Comparison of ENCODE assay signal across 8 mouse cellular contexts in the genomic region with DNA sequence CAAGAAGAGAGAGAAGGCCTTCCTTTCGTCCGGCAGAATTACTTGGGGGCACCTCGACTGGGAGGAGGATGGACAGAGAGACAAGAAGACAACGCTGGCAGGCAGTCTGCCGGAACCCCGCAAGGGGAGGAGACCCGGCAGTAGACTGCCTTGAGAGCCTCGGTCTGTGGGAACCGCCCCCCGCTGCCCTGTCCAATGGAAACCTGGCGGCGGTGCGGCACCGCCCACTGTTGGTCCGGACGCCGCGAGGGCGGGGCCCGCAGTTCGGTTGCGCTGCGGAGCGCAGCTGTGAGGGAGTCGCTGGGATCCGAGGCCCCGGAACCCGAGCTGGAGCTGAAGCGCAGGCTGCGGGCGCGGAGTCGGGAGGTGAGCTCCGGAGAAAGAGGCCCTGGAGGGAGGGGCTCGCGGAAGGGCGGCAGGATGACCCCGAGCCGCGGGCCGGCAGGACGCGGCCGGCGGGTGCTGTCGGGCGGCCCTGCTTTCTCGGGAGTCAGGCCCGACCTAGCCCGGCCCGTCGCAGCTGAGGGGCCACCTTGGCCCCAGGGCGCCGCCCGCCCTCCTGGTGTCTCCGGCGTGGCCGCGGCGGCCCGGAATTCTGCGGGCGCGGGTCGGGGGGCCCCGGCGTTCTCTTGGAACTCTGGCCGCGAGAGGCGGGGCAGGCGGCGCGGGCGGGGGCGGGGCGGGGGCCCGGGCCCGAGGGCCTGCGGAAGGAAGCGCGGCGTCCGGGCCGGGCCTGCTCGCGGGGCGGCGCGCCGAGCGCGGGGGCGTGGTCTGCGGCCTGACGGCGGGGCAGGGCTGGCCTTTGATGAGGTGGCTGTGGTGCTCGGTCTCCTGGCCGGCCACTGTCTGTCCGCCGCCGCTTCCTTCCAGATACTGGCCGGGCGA. TPM values are rescaled to one million over a fixed set of nuclear protein-coding genes. Genes with fewer than 3 reads are reported as not detected.
DNase-seq lines count a peak whose midpoint lies in the region; ATAC-seq and TF ChIP-seq lines count a peak whose summit lies in the region.

A gene (plus strand): TSS at position 228 of the 885 bp plus-strand sequence.
A gene (minus strand): TSS at position 596 of the 885 bp plus-strand sequence.

- peak within 1 kb of the TSS; percentile 94 for H3K4me3 ChIP-seq in embryonic facial prominence, embryonic 12.5 days
- peak within 1 kb of the TSS; percentile 97 for H3K4me3 ChIP-seq in kidney, adult 2 months (ENCODE audit: insufficient read depth, low read depth, low read length)
- H3K4me3 ChIP-seq in limb, embryonic 12.5 days (replicated peaks): peak within 1 kb of the TSS; percentile 95
- peak within 1 kb of the TSS; percentile 95 for H3K4me3 ChIP-seq in midbrain, embryonic 14.5 days (replicated peaks; ENCODE audit: low read depth, low read length)

- TF ChIP-seq POLR2A in kidney, adult 2 months (IDR thresholded peaks at IDR 0.05; ENCODE audit: low read depth, low read length): peak; percentile 69

- H3K27ac ChIP-seq in embryonic facial prominence, embryonic 12.5 days: peak within 1 kb of the TSS; percentile 98
- H3K27ac ChIP-seq in kidney, adult 2 months (ENCODE audit: insufficient read depth, low read depth, low read length): peak within 1 kb of the TSS; percentile 94
- peak within 1 kb of the TSS; percentile 97 for H3K27ac ChIP-seq in limb, embryonic 12.5 days
- peak within 1 kb of the TSS; percentile 96 for H3K27ac ChIP-seq in midbrain, embryonic 14.5 days (replicated peaks; ENCODE audit: low read depth, low read length)

- H3K36me3 ChIP-seq in embryonic facial prominence, embryonic 12.5 days: peaks cover 24% of the 10 kb centered on the region
- peaks cover 4% of the 10 kb centered on the region; the same call in 1 of the 2 replicates for H3K36me3 ChIP-seq in kidney, adult 2 months (ENCODE audit: control insufficient read depth, insufficient read depth, low read length)
- H3K36me3 ChIP-seq in limb, embryonic 12.5 days: peaks cover 23% of the 10 kb centered on the region
- peaks cover 23% of the 10 kb centered on the region for H3K36me3 ChIP-seq in midbrain, embryonic 14.5 days (ENCODE audit: control insufficient read depth, insufficient read depth, low read length)

- DNase-seq in 3T3-L1 (ENCODE audit: low read depth, low spot score): peak; percentile 96
- DNase-seq in adrenal gland, postnatal 36 days: peak; percentile 98 to 99
- peak; percentile 95 to 98 for DNase-seq in heart, adult 18-20 months
- peak; percentile 98 for DNase-seq in kidney, adult 2 months
- peak; percentile 98 for DNase-seq in midbrain, embryonic 14.5 days
- DNase-seq in spleen, adult 12 weeks (ENCODE audit: low spot score): peak; percentile 89

- WGBS in embryonic facial prominence, embryonic 12.5 days: under 1% methylated on average over 75 of the region's 103 CpGs
- WGBS in kidney, adult 2 months: under 1% methylated on average over 103 of the region's 103 CpGs
- WGBS in limb, embryonic 12.5 days: under 1% methylated on average over 101 of the region's 103 CpGs
- WGBS in midbrain, embryonic 14.5 days: under 1% methylated on average over 99 of the region's 103 CpGs

- peaks cover 6% of the 10 kb centered on the region for H3K4me1 ChIP-seq in embryonic facial prominence, embryonic 12.5 days
- peaks cover 7% of the 10 kb centered on the region; the same call in 1 of the 2 replicates for H3K4me1 ChIP-seq in kidney, adult 2 months (ENCODE audit: control insufficient read depth, insufficient read depth, low read length)
- peaks cover 11% of the 10 kb centered on the region for H3K4me1 ChIP-seq in limb, embryonic 12.5 days (replicated peaks)
- peaks cover 7% of the 10 kb centered on the region for H3K4me1 ChIP-seq in midbrain, embryonic 14.5 days (ENCODE audit: control insufficient read depth, insufficient read depth, low read length)

- H3K4me2 ChIP-seq in embryonic facial prominence, embryonic 12.5 days (replicated peaks): peak within 1 kb of the TSS; percentile 52
- H3K4me2 ChIP-seq in limb, embryonic 12.5 days: peak within 1 kb of the TSS; percentile 90
- peak within 1 kb of the TSS; percentile 60 for H3K4me2 ChIP-seq in midbrain, embryonic 14.5 days (ENCODE audit: low read length)

- no peaks in the 10 kb centered on the region for H3K27me3 ChIP-seq in embryonic facial prominence, embryonic 12.5 days
- H3K27me3 ChIP-seq in kidney, adult 2 months (replicated peaks; ENCODE audit: control insufficient read depth, insufficient read depth, low read length): no peaks in the 10 kb centered on the region
- H3K27me3 ChIP-seq in limb, embryonic 12.5 days: no peaks in the 10 kb centered on the region
- no peaks in the 10 kb centered on the region for H3K27me3 ChIP-seq in midbrain, embryonic 14.5 days (ENCODE audit: control insufficient read depth, insufficient read depth, low read length)

- TF ChIP-seq CTCF in kidney, adult 2 months (conservative IDR thresholded peaks at IDR 0.05; ENCODE audit: insufficient read depth, insufficient read length, low read depth, low read length): no peak

- H3K9ac ChIP-seq in embryonic facial prominence, embryonic 12.5 days: peak within 1 kb of the TSS; percentile 94
- H3K9ac ChIP-seq in limb, embryonic 12.5 days (replicated peaks): peak within 1 kb of the TSS; percentile 96
- peak within 1 kb of the TSS; percentile 93 for H3K9ac ChIP-seq in midbrain, embryonic 14.5 days (replicated peaks; ENCODE audit: low read length)

- peaks cover 2% of the 10 kb centered on the region; the same call in 1 of the 2 replicates for H3K9me3 ChIP-seq in embryonic facial prominence, embryonic 12.5 days
- H3K9me3 ChIP-seq in limb, embryonic 12.5 days: peaks cover 5% of the 10 kb centered on the region; the same call in 1 of the 2 replicates
- no peaks in the 10 kb centered on the region for H3K9me3 ChIP-seq in midbrain, embryonic 14.5 days (ENCODE audit: control insufficient read depth, low read length)

- ATAC-seq in embryonic facial prominence, embryonic 12.5 days (ENCODE audit: insufficient number of reproducible peaks, insufficient read depth, low FRiP score, low TSS enrichment): peak; percentile 98
- peak; percentile 97 for ATAC-seq in limb, embryonic 12.5 days (ENCODE audit: insufficient number of reproducible peaks, insufficient read depth, low FRiP score, low TSS enrichment, low read depth)
- ATAC-seq in midbrain, embryonic 14.5 days (ENCODE audit: low FRiP score, low TSS enrichment): peak; percentile 100

RNA-seq across cellular contexts. Expression of the first gene that starts in this region (rescaled TPM):
- 10 to 100 TPM; 80.6 to 95.8 TPM for total RNA-seq in adrenal gland, postnatal 36 days (2021)
- 151 and 155 TPM in 2 replicates for polyA plus RNA-seq in embryonic facial prominence, embryonic 12.5 days (2016; fragmentation: Nextera tagmentation; extraction: Ambion mirVana)
- total RNA-seq in heart, adult 18-20 months (2021): 10 to 100 TPM; 74.5 to 78.3 TPM
- polyA plus RNA-seq in kidney, adult 2 months (2012; rRNA removed): 126 and 130 TPM in 2 replicates
- 128 and 138 TPM in 2 replicates for polyA plus RNA-seq in limb, embryonic 12.5 days (2016; fragmentation: Nextera tagmentation; extraction: Ambion mirVana)
- polyA plus RNA-seq in midbrain, embryonic 14.5 days (2014; fragmentation: Nextera tagmentation; extraction: Ambion mirVana): 150 and 153 TPM in 2 replicates

RNA-seq across cellular contexts. Expression of the second gene that starts in this region (rescaled TPM):
- not detected for total RNA-seq in adrenal gland, postnatal 36 days (2021)
- 0.43 and 1.1 TPM in 2 replicates for polyA plus RNA-seq in embryonic facial prominence, embryonic 12.5 days (2016; fragmentation: Nextera tagmentation; extraction: Ambion mirVana)
- total RNA-seq in heart, adult 18-20 months (2021): not detected
- polyA plus RNA-seq in kidney, adult 2 months (2012; rRNA removed): 0.45 and 0.96 TPM in 2 replicates
- polyA plus RNA-seq in limb, embryonic 12.5 days (2016; fragmentation: Nextera tagmentation; extraction: Ambion mirVana): 0.84 TPM in 1 of 2 replicates, not detected in the other
- 0.72 and 0.74 TPM in 2 replicates for polyA plus RNA-seq in midbrain, embryonic 14.5 days (2014; fragmentation: Nextera tagmentation; extraction: Ambion mirVana)

Comparison
In these comparisons a context has a peak if more than half of its experiments do, and no peak if none do; other contexts are left out.
1. Peak in every context shown above with its lines: DNase-seq, ATAC-seq, H3K4me3 ChIP-seq and H3K27ac ChIP-seq.